Mouse (Mus musculus) megakaryocyte progenitor cell, adult 5-6 weeks (primary cell): ENCODE data around the gene E2f4. TPM values are rescaled to one million over a fixed set of nuclear protein-coding genes. Genes with fewer than 3 reads are reported as not detected.

Experiments used
- ATAC-seq: replicated peaks from 2 replicates; pipeline ENCODE4 v1.8.0; 2016; ENCODE audit warnings: mild to moderate bottlenecking, moderate TSS enrichment, inconsistent platforms; ENCODE audit not compliant: poor library complexity
- total RNA-seq, 2 experiments: library from RNA; stranded (forward) in 1 of 2; stranded (reverse) in 1 of 2; fragments of 157-497, 149-512 nt in 1 of 2; fragments of 200-1000 nt in 1 of 2; gene quantifications; 2 replicates each; pipeline versions ENCODE4 v1.2.3 to v1.2.4; 2015 to 2017

Gene E2f4
- total RNA-seq, 2 experiments from 2014 or later, result 47.0 to 126 TPM

- peak; percentile 45 for ATAC-seq
Measured at GRCm38 (mm10) chr8:105345061-105345975, 47.9 kb downstream of the E2f4 start.

DNA sequence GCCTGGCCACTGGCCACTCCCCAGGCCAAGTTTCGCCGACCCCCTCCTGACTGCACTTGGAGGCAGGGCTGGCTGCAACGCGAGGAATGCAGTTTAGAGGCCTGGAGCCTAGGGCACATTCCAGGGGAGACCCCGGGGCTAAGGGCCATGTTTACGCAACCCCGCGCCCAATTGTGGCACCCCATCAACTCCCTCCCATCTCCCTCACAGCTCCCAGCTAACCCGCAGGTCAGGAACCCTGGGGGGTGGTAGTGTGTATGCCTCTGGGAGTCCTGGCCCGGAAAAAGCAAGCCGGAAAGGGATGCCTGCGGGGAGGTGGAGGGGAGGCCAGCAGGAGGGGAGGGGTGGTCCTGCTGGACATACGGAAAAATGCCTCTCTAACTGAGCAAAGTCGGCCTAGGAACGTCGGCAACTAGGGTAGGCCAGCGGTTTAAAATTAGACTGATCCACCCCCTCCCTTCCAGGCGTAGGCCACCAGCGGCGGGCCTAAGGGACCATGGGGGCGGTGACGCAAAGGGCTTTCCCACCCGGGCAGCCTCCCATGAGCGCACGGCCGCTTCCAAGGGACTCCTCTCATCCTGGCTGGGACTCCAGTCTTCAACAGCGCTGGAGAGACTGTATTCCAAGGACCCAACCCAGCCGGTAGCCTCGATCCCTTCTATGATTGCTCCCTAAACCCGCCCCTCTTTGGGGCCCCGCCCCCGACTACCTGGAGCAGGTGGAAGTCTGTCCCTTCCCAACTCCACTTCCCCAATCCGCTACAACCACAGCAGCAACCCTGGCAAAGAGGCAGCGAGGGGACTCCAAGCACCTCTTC lies 49.4 kb downstream of the E2f4 start:
- ATAC-seq, result no peak

GRCm38 (mm10) chr8:105347428-105348221 lies 50.2 kb downstream of the E2f4 start, which contains the start of gene Fhod1:
Gene Fhod1 (minus strand): TSS chr8:105347953.
- ATAC-seq, result peak; percentile 86

DNA sequence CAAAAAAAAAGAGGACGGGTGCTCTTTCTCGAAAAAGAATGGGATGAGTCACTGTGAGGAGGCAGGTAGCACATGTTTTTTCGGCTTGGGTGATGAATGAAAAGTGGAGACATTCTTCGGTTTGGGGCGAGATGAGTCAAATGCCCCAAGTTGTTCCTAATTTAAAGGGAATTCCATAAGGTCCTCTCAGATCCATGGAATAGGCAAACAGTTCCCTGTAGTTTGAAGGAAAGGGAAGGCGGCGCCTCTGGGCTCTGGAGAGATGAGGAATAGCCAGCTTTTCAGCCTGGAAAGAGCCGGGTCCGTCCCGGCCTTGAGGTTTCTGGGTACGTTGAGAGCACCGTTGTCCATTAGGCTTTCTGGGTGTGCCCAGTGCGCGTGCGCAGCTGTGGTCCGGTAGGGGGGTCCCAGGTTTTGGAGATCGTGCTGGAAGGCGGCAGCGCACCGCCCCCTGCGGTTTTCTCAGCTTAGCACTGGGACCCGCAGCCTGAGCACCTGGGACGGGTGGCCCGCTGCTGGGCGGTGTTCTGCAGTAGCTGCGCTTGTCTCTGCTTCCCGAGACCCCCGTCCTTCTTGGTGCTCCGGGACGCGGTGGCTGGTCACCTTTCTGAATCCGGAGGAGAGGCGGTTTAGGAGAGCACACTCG lies 51.1 kb downstream of the E2f4 start, which contains the start of gene Slc9a5:
TSS of gene Slc9a5 (plus strand) at position 394 of the 646 bp plus-strand sequence.
- no peak for ATAC-seq

DNA sequence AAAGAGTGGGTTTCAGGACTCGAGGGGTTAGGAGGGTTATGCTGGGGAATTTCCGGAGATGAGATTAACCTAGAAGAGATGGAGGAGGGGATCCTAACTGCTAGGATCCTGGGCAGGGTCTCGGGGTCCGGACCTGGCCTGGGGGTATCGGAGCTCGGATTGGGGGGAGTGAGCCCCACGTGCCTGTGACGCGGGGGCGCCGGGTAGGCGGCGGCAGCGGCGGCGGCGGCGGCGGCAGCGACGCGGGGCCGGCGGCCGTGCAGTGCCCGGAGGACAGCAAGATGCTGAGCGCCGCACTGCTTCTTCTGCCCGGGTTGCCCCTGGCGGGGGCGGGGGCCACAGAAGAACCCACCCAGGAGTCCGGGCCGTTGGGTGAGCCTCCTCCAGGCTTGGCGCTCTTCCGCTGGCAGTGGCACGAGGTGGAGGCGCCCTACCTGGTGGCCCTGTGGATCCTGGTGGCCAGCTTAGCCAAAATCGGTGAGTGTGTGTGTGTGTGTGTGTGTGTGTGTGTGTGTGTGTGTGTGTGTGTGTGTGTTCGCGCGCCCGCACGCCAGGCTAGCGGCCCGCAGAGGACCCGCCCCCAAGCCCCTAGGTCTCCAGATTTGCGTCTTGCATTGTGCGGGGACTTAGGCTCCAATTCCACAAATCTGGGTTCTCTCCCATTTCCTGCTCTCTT lies 51.8 kb downstream of the E2f4 start:
- ATAC-seq, result no peak

DNA sequence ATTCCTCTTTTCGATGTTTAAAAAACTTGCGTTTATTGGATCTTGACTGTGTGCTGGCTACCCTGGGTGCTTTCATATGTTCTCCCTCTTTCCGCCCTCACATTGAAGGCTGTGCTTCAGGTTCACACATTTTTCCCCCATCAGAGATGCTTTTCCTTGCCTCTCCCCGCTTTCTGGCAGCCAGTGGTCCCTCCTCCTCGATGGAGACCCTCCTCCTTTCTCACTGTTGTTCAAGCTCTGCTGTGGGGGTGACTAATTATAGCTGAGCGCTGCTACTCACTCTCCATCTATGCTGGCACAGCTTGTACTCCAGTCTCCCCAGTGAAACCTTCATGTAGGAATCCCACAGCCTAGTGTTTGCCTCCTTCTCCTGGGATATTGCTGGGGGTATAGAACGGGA lies 52.7 kb downstream of the E2f4 start:
- no peak for ATAC-seq

DNA sequence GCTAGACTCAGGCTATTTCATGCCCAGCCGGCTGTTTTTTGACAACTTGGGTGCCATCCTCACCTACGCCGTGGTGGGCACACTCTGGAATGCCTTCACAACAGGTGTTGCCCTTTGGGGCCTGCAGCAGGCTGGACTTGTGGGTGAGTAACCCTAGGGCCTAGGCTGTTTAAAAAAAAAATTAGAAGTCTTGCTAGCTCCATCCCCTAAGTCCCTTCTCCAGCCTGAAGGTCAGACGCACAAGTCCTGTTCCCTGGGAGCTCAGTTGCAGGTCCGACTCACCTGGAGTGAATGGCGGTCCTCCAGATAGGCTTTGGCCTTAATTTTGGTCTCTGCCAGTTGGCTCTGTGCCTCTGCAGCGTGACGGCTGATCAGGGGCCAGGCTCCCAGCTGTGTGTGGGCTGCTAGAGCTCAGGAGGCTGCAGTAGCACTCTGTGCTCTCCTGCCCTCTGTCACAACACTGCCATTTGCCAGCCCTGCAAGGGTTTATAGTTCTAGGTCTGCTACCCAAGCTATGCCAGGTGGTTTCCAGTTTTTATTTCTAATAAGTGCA lies 56.2 kb downstream of the E2f4 start:
- ATAC-seq, result no peak

GRCm38 (mm10) chr8:105354549-105354948 lies 57.1 kb downstream of the E2f4 start:
- ATAC-seq, result no peak

Other genes starting within 250 kb of the E2f4 start
- gene Ces3a, start 249.1 kb upstream of the E2f4 start, total RNA-seq (2015), result not detected in 2 replicates
- gene Ces3a, start 249.1 kb upstream of the E2f4 start, total RNA-seq (2017), result not detected in 2 replicates
- not detected in 2 replicates for gene Ces3b, start 213.9 kb upstream of the E2f4 start, total RNA-seq (2015)
- gene Ces3b, start 213.9 kb upstream of the E2f4 start, total RNA-seq (2017), result not detected in 2 replicates
- not detected in 2 replicates for gene Ces4a, start 165.9 kb upstream of the E2f4 start, total RNA-seq (2015)
- gene Ces4a, start 165.9 kb upstream of the E2f4 start, total RNA-seq (2017), result not detected in 2 replicates
- gene Cbfb, start 127.0 kb upstream of the E2f4 start, total RNA-seq (2015), result 146 and 152 TPM in 2 replicates
- gene Cbfb, start 127.0 kb upstream of the E2f4 start, total RNA-seq (2017), result 157 and 178 TPM in 2 replicates
- gene D230025D16Rik, start 72.5 kb upstream of the E2f4 start, total RNA-seq (2015), result 20.8 and 31.3 TPM in 2 replicates
- gene D230025D16Rik, start 72.5 kb upstream of the E2f4 start, total RNA-seq (2017), result 21.2 and 23.9 TPM in 2 replicates
- gene B3gnt9, start 42.5 kb upstream of the E2f4 start, total RNA-seq (2015), result 0.22 and 0.27 TPM in 2 replicates
- 0.17 and 0.37 TPM in 2 replicates for gene B3gnt9, start 42.5 kb upstream of the E2f4 start, total RNA-seq (2017)
- gene Tradd, start 33.1 kb upstream of the E2f4 start, total RNA-seq (2015), result 7.0 and 8.7 TPM in 2 replicates
- gene Tradd, start 33.1 kb upstream of the E2f4 start, total RNA-seq (2017), result 14.2 and 15.4 TPM in 2 replicates
- gene Fbxl8, start 33.0 kb upstream of the E2f4 start, total RNA-seq (2015), result 2.3 and 3.2 TPM in 2 replicates
- gene Fbxl8, start 33.0 kb upstream of the E2f4 start, total RNA-seq (2017), result 1.2 and 2.3 TPM in 2 replicates
- not detected in 2 replicates for gene Hsf4, start 27.9 kb upstream of the E2f4 start, total RNA-seq (2015)
- gene Hsf4, start 27.9 kb upstream of the E2f4 start, total RNA-seq (2017), result not detected in 2 replicates
- gene Nol3, start 21.5 kb upstream of the E2f4 start, total RNA-seq (2015), result not detected in 2 replicates
- 0.04 TPM in 1 of 2 replicates, not detected in the other for gene Nol3, start 21.5 kb upstream of the E2f4 start, total RNA-seq (2017)
- 2.1 and 4.2 TPM in 2 replicates for gene 4931428F04Rik, start 7.8 kb upstream of the E2f4 start, total RNA-seq (2015)
- gene 4931428F04Rik, start 7.8 kb upstream of the E2f4 start, total RNA-seq (2017), result 1.5 and 1.8 TPM in 2 replicates
- 0.52 and 0.61 TPM in 2 replicates for gene Exoc3l, start 1.6 kb upstream of the E2f4 start, total RNA-seq (2015)
- gene Exoc3l, start 1.6 kb upstream of the E2f4 start, total RNA-seq (2017), result 0.20 and 1.6 TPM in 2 replicates
- 0.49 and 0.71 TPM in 2 replicates for gene Elmo3, start 7.9 kb downstream of the E2f4 start, total RNA-seq (2015)
- gene Elmo3, start 7.9 kb downstream of the E2f4 start, total RNA-seq (2017), result 0.33 and 0.88 TPM in 2 replicates
- 1.2 and 2.0 TPM in 2 replicates for gene Lrrc29, start 28.6 kb downstream of the E2f4 start, total RNA-seq (2015)
- 1.3 and 2.9 TPM in 2 replicates for gene Lrrc29, start 28.6 kb downstream of the E2f4 start, total RNA-seq (2017)
- 70.7 and 84.0 TPM in 2 replicates for gene Tmem208, start 28.7 kb downstream of the E2f4 start, total RNA-seq (2015)
- gene Tmem208, start 28.7 kb downstream of the E2f4 start, total RNA-seq (2017), result 41.0 and 50.3 TPM in 2 replicates
- 5.0 and 6.2 TPM in 2 replicates for gene Fhod1, start 50.3 kb downstream of the E2f4 start, total RNA-seq (2015)
- gene Fhod1, start 50.3 kb downstream of the E2f4 start, total RNA-seq (2017), result 2.3 and 2.9 TPM in 2 replicates
- gene Slc9a5, start 51.2 kb downstream of the E2f4 start, total RNA-seq (2015), result 0.54 and 0.79 TPM in 2 replicates
- gene Slc9a5, start 51.2 kb downstream of the E2f4 start, total RNA-seq (2017), result under 0.01 and 0.61 TPM in 2 replicates
- not detected in 2 replicates for gene Plekhg4, start 75.6 kb downstream of the E2f4 start, total RNA-seq (2015)
- gene Plekhg4, start 75.6 kb downstream of the E2f4 start, total RNA-seq (2017), result not detected in 2 replicates
- gene Kctd19, start 115.8 kb downstream of the E2f4 start, total RNA-seq (2015), result not detected in 2 replicates
- gene Kctd19, start 115.8 kb downstream of the E2f4 start, total RNA-seq (2017), result 0.12 TPM in 1 of 2 replicates, not detected in the other
- gene Lrrc36, start 115.9 kb downstream of the E2f4 start, total RNA-seq (2015), result 0.30 TPM in 1 of 2 replicates, not detected in the other
- gene Lrrc36, start 115.9 kb downstream of the E2f4 start, total RNA-seq (2017), result 0.91 and 1.2 TPM in 2 replicates
- 0.27 TPM in 1 of 2 replicates, not detected in the other for gene Tppp3, start 173.9 kb downstream of the E2f4 start, total RNA-seq (2015)
- 0.57 and 2.4 TPM in 2 replicates for gene Tppp3, start 173.9 kb downstream of the E2f4 start, total RNA-seq (2017)
- 4.8 and 5.7 TPM in 2 replicates for gene Zdhhc1, start 199.2 kb downstream of the E2f4 start, total RNA-seq (2015)
- gene Zdhhc1, start 199.2 kb downstream of the E2f4 start, total RNA-seq (2017), result 2.7 and 5.0 TPM in 2 replicates
- 0.10 and 0.12 TPM in 2 replicates for gene Hsd11b2, start 221.1 kb downstream of the E2f4 start, total RNA-seq (2015)
- not detected in 2 replicates for gene Hsd11b2, start 221.1 kb downstream of the E2f4 start, total RNA-seq (2017)